Mouse (Mus musculus): Measurements from ENCODE around the gene Kcnq2.

DNA sequence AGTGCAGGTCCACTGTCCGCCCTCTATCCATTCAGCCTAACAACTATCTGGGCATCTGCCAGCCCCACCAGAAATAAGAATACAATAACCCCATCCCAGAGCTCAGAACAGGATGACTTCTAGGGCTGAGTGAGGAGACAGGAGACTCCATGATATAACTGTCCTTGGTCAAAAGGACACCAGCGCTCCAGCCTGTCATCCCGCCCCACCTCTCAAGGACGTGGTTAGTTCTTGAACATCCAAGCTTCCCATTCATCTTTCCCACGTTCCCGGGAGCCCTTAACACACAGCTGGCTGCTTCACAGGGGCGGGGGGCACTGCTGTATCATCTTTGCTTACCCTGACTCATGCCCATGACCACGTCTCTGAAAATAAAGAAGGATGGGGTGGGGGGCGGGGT, 86.1 kb downstream of the Kcnq2 start:
- TF ChIP-seq POLR2A (IDR thresholded peaks at IDR 0.05; ENCODE audit: insufficient read length, low read depth) (no peak), MAX (IDR thresholded peaks at IDR 0.05; ENCODE audit: low read depth) (no peak), TCF12 (IDR thresholded peaks at IDR 0.05; ENCODE audit: insufficient read depth, poor library complexity, severe bottlenecking) (no peak), USF1 (IDR thresholded peaks at IDR 0.05; ENCODE audit: low read depth) (no peak), MYOD1 (IDR thresholded peaks at IDR 0.05; ENCODE audit: control insufficient read depth in 1 of 3, insufficient read length in 2 of 3, low read depth in 2 of 3) (no peak), SRF (IDR thresholded peaks at IDR 0.05; ENCODE audit: control insufficient read depth, insufficient read length, low read depth) (no peak), REST (IDR thresholded peaks at IDR 0.05; ENCODE audit: insufficient read depth, insufficient read length) (no peak), E2F4 (IDR thresholded peaks at IDR 0.05; ENCODE audit: insufficient read depth) (no peak)
